Mouse (Mus musculus) hindbrain, postnatal 0 days (tissue): Measurements from ENCODE around the gene Cmtm8. TPM values are rescaled to one million over a fixed set of nuclear protein-coding genes. Genes with fewer than 3 reads are reported as not detected.
A peak's percentile ranks its signal among the peaks of the same experiment; 100 is the strongest.

Source experiments
- ATAC-seq: fragments of 200-750 bp; cut with Nextera tagmentation; 2 replicates; pipeline ENCODE4 v1.8.0; 2017; ENCODE audit warnings: mild to moderate bottlenecking, moderate TSS enrichment, moderate library complexity
- DNase-seq: peaks from one replicate; pipeline ENCODE4 v3.0.0-alpha.2; 2015; ENCODE audit warnings: low spot score
- H3K27ac ChIP-seq: fragments of 300-500 bp; sonication (generic); 2 replicates; pipeline ENCODE4 v1.5.1; 2014; ENCODE audit warnings: mild to moderate bottlenecking
- H3K27me3 ChIP-seq: fragments of 300-500 bp; sonication (generic); 2 replicates; pipeline ENCODE4 v1.6.1; 2014; ENCODE audit warnings: low read length, mixed read lengths; ENCODE audit not compliant: insufficient read depth
- H3K36me3 ChIP-seq: fragments of 300-500 bp; sonication (generic); 2 replicates; pipeline ENCODE4 v1.6.1; 2014; ENCODE audit warnings: low read length, mixed read lengths; ENCODE audit not compliant: insufficient read depth
- H3K4me1 ChIP-seq: fragments of 300-500 bp; sonication (generic); 2 replicates; pipeline ENCODE4 v1.6.1; 2014; ENCODE audit warnings: antibody characterized with exemption, low read length, mixed read lengths; ENCODE audit not compliant: insufficient read depth
- H3K4me2 ChIP-seq: fragments of 300-500 bp; sonication (generic); 2 replicates; pipeline ENCODE4 v1.6.1; 2014; ENCODE audit warnings: low read depth, mild to moderate bottlenecking, low read length, moderate library complexity, mixed read lengths
- H3K4me3 ChIP-seq: fragments of 300-500 bp; sonication (generic); 2 replicates; pipeline ENCODE4 v1.5.1; 2014; ENCODE audit warnings: low read length
- H3K9ac ChIP-seq: fragments of 300-500 bp; sonication (generic); replicated peaks from 2 replicates; pipeline ENCODE4 v1.6.1; 2014; ENCODE audit warnings: mild to moderate bottlenecking, low read length, moderate library complexity, mixed read lengths
- H3K9me3 ChIP-seq: fragments of 300-500 bp; sonication (generic); 2 replicates; pipeline ENCODE4 v1.6.1; 2016; ENCODE audit warnings: low read length, mixed read lengths
- CTCF ChIP-seq: IDR thresholded peaks from 2 replicates; pipeline ENCODE4 v1.5.1; 2016; ENCODE audit warnings: antibody characterized with exemption, control low read depth, low read depth
- WGBS: fragments of 180-500 bp; shearing (Covaris S2); extraction: QIAGEN DNeasy Blood & Tissue Kit; methylation state at CpG from one replicate; pipeline ENCODE4 v1.1.7; 2014; 5-methylcytosine and 5-hydroxymethylcytosine counted together
- polyA plus RNA-seq: library from polyadenylated mRNA; unstranded; fragments of >200 nt; fragmentation: Nextera tagmentation; extraction: Ambion mirVana; gene quantifications from 2 replicates; pipeline ENCODE4 v1.2.1, GENCODE M21; 2015
- total RNA-seq: library from RNA; depleted of rRNA; stranded (reverse); fragments of >200 nt; gene quantifications from 2 replicates; pipeline ENCODE4 v1.2.3, GENCODE M21; 2014

The Cmtm8 gene
- total and polyA plus RNA-seq, 2 experiments from 2014 or later = 5.9 to 6.6 TPM

- DNase-seq = no peak
- Histone ChIP-seq H3K27ac (no peak overlapping the region), H3K36me3 (no peaks in the 10 kb centered on the region), H3K4me1 (no peaks in the 10 kb centered on the region), H3K9me3 (0 out of 2 replicates have a peak, but pooled peaks cover 3% of the 10 kb centered on the region), H3K4me3 (no peak overlapping the region), H3K9ac (no peak overlapping the region), H3K4me2 (no peak overlapping the region), H3K27me3 (no peaks in the 10 kb centered on the region)
- no peak for ATAC-seq
- WGBS = 77% methylated on average over 11 of the region's 11 CpGs
- no peak for TF ChIP-seq CTCF
Measured at GRCm38 (mm10) chr9:114810837-114811236, 33.1 kb downstream of the Cmtm8 start.

GRCm38 (mm10) chr9:114808671-114809070 is 35.3 kb downstream of the Cmtm8 start:
- H3K9me3 ChIP-seq = no peaks in the 10 kb centered on the region
- no peaks in the 10 kb centered on the region for H3K27me3 ChIP-seq
- WGBS = 88% methylated on average over 5 of the region's 5 CpGs
- H3K36me3 ChIP-seq = no peaks in the 10 kb centered on the region
- ATAC-seq = no peak
- H3K4me2 ChIP-seq = no peak overlapping the region
- DNase-seq = no peak
- TF ChIP-seq CTCF = no peak
- no peak overlapping the region for H3K27ac ChIP-seq
- no peak overlapping the region for H3K4me3 ChIP-seq
- no peak overlapping the region for H3K9ac ChIP-seq
- no peaks in the 10 kb centered on the region for H3K4me1 ChIP-seq

GRCm38 (mm10) chr9:114807261-114807660 is 36.7 kb downstream of the Cmtm8 start:
- H3K9ac ChIP-seq = no peak overlapping the region
- H3K27ac ChIP-seq = no peak overlapping the region
- TF ChIP-seq CTCF = no peak
- DNase-seq (no peak), ATAC-seq (no peak)
- WGBS = 68% methylated on average over 8 of the region's 8 CpGs
- H3K4me1 ChIP-seq = no peaks in the 10 kb centered on the region
- H3K9me3 ChIP-seq = no peaks in the 10 kb centered on the region
- H3K27me3 ChIP-seq = no peaks in the 10 kb centered on the region
- H3K4me2 ChIP-seq = no peak overlapping the region
- no peak overlapping the region for H3K4me3 ChIP-seq
- no peaks in the 10 kb centered on the region for H3K36me3 ChIP-seq

GRCm38 (mm10) chr9:114805151-114805671 is 38.7 kb downstream of the Cmtm8 start:
- no peak for TF ChIP-seq CTCF
- Histone ChIP-seq H3K9me3 (no peaks in the 10 kb centered on the region), H3K27ac (no peak overlapping the region), H3K9ac (no peak overlapping the region), H3K4me3 (no peak overlapping the region), H3K27me3 (no peaks in the 10 kb centered on the region), H3K4me2 (no peak overlapping the region), H3K36me3 (no peaks in the 10 kb centered on the region), H3K4me1 (no peaks in the 10 kb centered on the region)
- 0 out of 2 replicates have a peak, but pooled peaks have one; percentile 29 for ATAC-seq
- WGBS = 55% methylated on average over 19 of the region's 19 CpGs
- DNase-seq = peak; percentile 62

- TF ChIP-seq CTCF = no peak
Measured at GRCm38 (mm10) chr9:114802191-114802590, 41.8 kb downstream of the Cmtm8 start.

GRCm38 (mm10) chr9:114801301-114801700 is 42.7 kb downstream of the Cmtm8 start:
- 25% methylated on average over 15 of the region's 15 CpGs for WGBS
- ATAC-seq = no peak
- H3K27me3 ChIP-seq = no peaks in the 10 kb centered on the region

More at GRCm38 (mm10) chr9:114802191-114802590, 41.8 kb downstream of the Cmtm8 start:
- ATAC-seq (no peak), DNase-seq (no peak)
- Histone ChIP-seq H3K27ac (no peak overlapping the region), H3K36me3 (no peaks in the 10 kb centered on the region), H3K4me2 (no peak overlapping the region), H3K9ac (no peak overlapping the region), H3K4me1 (no peaks in the 10 kb centered on the region), H3K9me3 (no peaks in the 10 kb centered on the region), H3K4me3 (no peak overlapping the region), H3K27me3 (no peaks in the 10 kb centered on the region)
- 43% methylated on average over 1 of the region's 1 CpGs for WGBS

GRCm38 (mm10) chr9:114799498-114800107 is 44.4 kb downstream of the Cmtm8 start:
- ATAC-seq = no peak
- H3K36me3 ChIP-seq = no peaks in the 10 kb centered on the region
- 38% methylated on average over 10 of the region's 10 CpGs for WGBS

More at GRCm38 (mm10) chr9:114801301-114801700, 42.7 kb downstream of the Cmtm8 start:
- H3K4me3 ChIP-seq = no peak overlapping the region
- H3K4me2 ChIP-seq = no peak overlapping the region
- H3K27ac ChIP-seq = no peak overlapping the region
- TF ChIP-seq CTCF = no peak
- H3K9me3 ChIP-seq = no peaks in the 10 kb centered on the region
- H3K36me3 ChIP-seq = no peaks in the 10 kb centered on the region
- no peak for DNase-seq
- H3K9ac ChIP-seq = no peak overlapping the region
- H3K4me1 ChIP-seq = no peaks in the 10 kb centered on the region

More at GRCm38 (mm10) chr9:114799498-114800107, 44.4 kb downstream of the Cmtm8 start:
- no peak for TF ChIP-seq CTCF
- no peak overlapping the region for H3K9ac ChIP-seq
- H3K4me3 ChIP-seq = no peak overlapping the region
- no peaks in the 10 kb centered on the region for H3K9me3 ChIP-seq
- no peak overlapping the region for H3K4me2 ChIP-seq
- H3K27me3 ChIP-seq = no peaks in the 10 kb centered on the region
- no peak for DNase-seq
- no peaks in the 10 kb centered on the region for H3K4me1 ChIP-seq
- H3K27ac ChIP-seq = no peak overlapping the region
